Mouse (Mus musculus) ES-E14 (cell line): ENCODE data around the gene Lrrc73. TPM values are rescaled to one million over a fixed set of nuclear protein-coding genes. Genes with fewer than 3 reads are reported as not detected.

ENCODE experiments used
- DNase-seq: peaks from one replicate; pipeline ENCODE4 v3.0.0-alpha.2; 2013; ENCODE audit warnings: low read depth, low spot score
- H3K27ac ChIP-seq: 2 replicates; pipeline ENCODE4 v1.5.1; 2012; ENCODE audit warnings: low read depth, mild to moderate bottlenecking, low read length, moderate library complexity, mixed read lengths; ENCODE audit not compliant: poor library complexity, insufficient read depth, severe bottlenecking
- H3K36me3 ChIP-seq: 2 replicates; pipeline ENCODE4 v1.6.1; 2012; ENCODE audit warnings: mild to moderate bottlenecking, low read length, moderate library complexity, mixed read lengths; ENCODE audit not compliant: control insufficient read depth, poor library complexity, insufficient read depth, severe bottlenecking
- H3K4me1 ChIP-seq, 2 experiments: fragments of 150-350 bp in 1 of 2; sonication (generic) in 1 of 2; 2 replicates each; pipeline ENCODE4 v1.6.1; 2012; ENCODE audit warnings: low read length in 2 of 2, mild to moderate bottlenecking in 1 of 2, mixed read lengths in 1 of 2; ENCODE audit not compliant: control insufficient read depth in 2 of 2, insufficient read depth in 2 of 2, poor library complexity in 1 of 2
- H3K4me3 ChIP-seq, 2 experiments: fragments of 150-350 bp in 1 of 2; sonication (generic) in 1 of 2; 2 replicates each; pipeline ENCODE4 v1.5.1; 2012; ENCODE audit warnings: low read length in 2 of 2, low read depth in 1 of 2, mild to moderate bottlenecking in 1 of 2, mixed read lengths in 1 of 2; ENCODE audit not compliant: insufficient read depth in 1 of 2, poor library complexity in 1 of 2, severe bottlenecking in 1 of 2
- H3K9ac ChIP-seq: 2 replicates; pipeline ENCODE4 v1.6.1; 2012; ENCODE audit warnings: low read depth, mild to moderate bottlenecking, low read length, mixed read lengths; ENCODE audit not compliant: poor library complexity, insufficient read depth, severe bottlenecking
- H3K9me3 ChIP-seq: fragments of 150-350 bp; sonication (generic); 2 replicates; pipeline ENCODE4 v1.6.1; 2012; ENCODE audit warnings: low read depth, mild to moderate bottlenecking, low read length; ENCODE audit not compliant: control insufficient read depth, insufficient read depth
- CHD2 ChIP-seq: IDR thresholded peaks from 2 replicates; pipeline ENCODE4 v1.6.1; 2014; ENCODE audit warnings: mild to moderate bottlenecking, low read depth, low read length, inconsistent platforms
- HCFC1 ChIP-seq: IDR thresholded peaks from 2 replicates; pipeline ENCODE4 v1.6.1; 2012; ENCODE audit warnings: low read length, inconsistent platforms, borderline replicate concordance; ENCODE audit not compliant: insufficient read depth
- MAFK ChIP-seq: IDR thresholded peaks from 2 replicates; pipeline ENCODE4 v1.6.1; 2014; ENCODE audit warnings: mild to moderate bottlenecking, low read depth, low read length, inconsistent platforms; ENCODE audit not compliant: insufficient read depth
- ZC3H11A ChIP-seq: IDR thresholded peaks from 2 replicates; pipeline ENCODE4 v1.6.1; 2012; ENCODE audit warnings: low read depth, mild to moderate bottlenecking, inconsistent platforms, low read length, borderline replicate concordance
- ZNF384 ChIP-seq: IDR thresholded peaks from 2 replicates; pipeline ENCODE4 v1.6.1; 2012; ENCODE audit warnings: low read depth, low read length, inconsistent platforms
- in situ Hi-C, 2 experiments: fragments of 600-800 bp; cut with MboI; formaldehyde crosslinking; loops; one replicate each; pipeline ENCODE4 v1.15.1; 2025; ENCODE audit warnings: low sequenced_read_pairs in 2 of 2, inconsistent platforms in 1 of 2; ENCODE audit not compliant: unreplicated experiment in 2 of 2
- total RNA-seq: library from RNA; depleted of rRNA; stranded (reverse); fragments of 300-350 nt; gene quantifications from 2 replicates; pipeline ENCODE4 v1.2.3, GENCODE M21; 2012

Lrrc73 gene
- total RNA-seq, 1 experiment, result 1.3 TPM

- no peak overlapping the region for H3K9ac ChIP-seq
- no peaks in the 10 kb centered on the region for H3K4me1 ChIP-seq
- no peak overlapping the region for H3K4me3 ChIP-seq
- no peaks in the 10 kb centered on the region for H3K9me3 ChIP-seq
- DNase-seq, result no peak
- TF ChIP-seq ZC3H11A (no peak), MAFK (no peak), HCFC1 (no peak), ZNF384 (no peak), CHD2 (no peak)
- H3K27ac ChIP-seq, result no peak overlapping the region
- in situ Hi-C loops, result no loop called here
- peaks cover 68% of the 10 kb centered on the region for H3K36me3 ChIP-seq
Observed at GRCm38 (mm10) chr17:46236067-46236466, 17.3 kb upstream of the Lrrc73 start.

GRCm38 (mm10) chr17:46237079-46237478 lies 16.3 kb upstream of the Lrrc73 start:
- in situ Hi-C loops, result no loop called here
- H3K9ac ChIP-seq, result no peak overlapping the region
- H3K27ac ChIP-seq, result no peak overlapping the region
- no peaks in the 10 kb centered on the region for H3K9me3 ChIP-seq
- no peak for TF ChIP-seq HCFC1
- no peak for TF ChIP-seq ZNF384
- no peak for TF ChIP-seq MAFK
- no peak for TF ChIP-seq CHD2
- no peak for TF ChIP-seq ZC3H11A
- H3K4me3 ChIP-seq, result no peak overlapping the region
- H3K4me1 ChIP-seq, result peaks cover 0 to 2% of the 10 kb centered on the region in 2 experiments; a peak in 1 of 4 replicates
- peaks cover 73% of the 10 kb centered on the region for H3K36me3 ChIP-seq
- no peak for DNase-seq

DNA sequence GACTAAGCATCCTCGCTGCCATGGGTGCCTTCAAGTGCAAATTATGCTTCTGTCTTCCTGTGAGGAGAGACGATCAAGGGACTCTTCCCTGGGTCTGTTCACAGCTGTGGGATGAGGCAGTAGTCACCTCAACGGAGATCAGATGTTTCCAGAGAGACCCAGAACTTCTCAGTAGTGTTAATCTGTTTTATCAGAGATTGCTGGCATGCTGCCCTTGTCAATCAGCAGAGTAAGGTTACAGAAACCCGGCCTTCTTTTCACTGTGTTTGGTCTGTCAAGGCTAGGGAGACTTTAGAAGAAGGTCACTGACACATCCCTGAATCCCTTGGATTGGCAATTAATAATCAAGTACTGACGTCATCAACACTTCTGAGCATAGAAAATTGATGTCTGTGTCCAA lies 15.9 kb upstream of the Lrrc73 start:
- in situ Hi-C loops, result no loop called here
- Histone ChIP-seq H3K36me3 (peaks cover 77% of the 10 kb centered on the region), H3K4me1 (peaks cover 0 to 2% of the 10 kb centered on the region in 2 experiments; a peak in 1 of 4 replicates), H3K4me3 (no peak overlapping the region), H3K9me3 (no peaks in the 10 kb centered on the region), H3K27ac (no peak overlapping the region), H3K9ac (no peak overlapping the region)
- TF ChIP-seq CHD2 (no peak), HCFC1 (no peak), ZNF384 (no peak), MAFK (no peak), ZC3H11A (no peak)
- no peak for DNase-seq

DNA sequence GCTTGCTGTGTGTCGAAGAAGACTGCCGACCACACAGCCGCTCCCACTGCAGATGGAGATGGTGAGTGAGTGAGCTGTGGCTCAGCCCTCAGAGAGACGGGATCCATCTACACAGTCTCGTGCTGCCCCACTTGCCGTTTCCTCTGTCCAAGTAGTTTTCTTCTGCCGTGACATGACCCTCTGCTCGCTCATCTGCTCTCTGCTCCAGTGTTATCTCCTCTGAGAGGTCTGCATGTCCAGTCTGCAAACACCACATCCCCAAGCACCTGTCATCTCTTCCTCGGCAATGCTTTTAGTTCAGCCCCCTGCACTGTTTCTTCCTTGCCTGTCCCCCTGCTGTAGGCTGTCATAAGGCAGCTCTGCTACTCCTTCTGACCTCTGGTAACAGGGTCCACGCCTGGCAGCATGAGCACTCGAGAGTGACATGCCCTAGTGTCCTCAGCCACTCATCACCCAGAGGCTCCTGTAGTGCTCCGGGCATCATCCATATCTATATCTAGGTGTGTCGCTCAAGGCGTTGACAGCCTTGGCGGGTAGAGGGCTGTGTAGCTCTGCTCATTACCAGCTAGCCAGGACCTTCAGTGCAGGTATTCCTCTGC lies 13.7 kb upstream of the Lrrc73 start:
- H3K9ac ChIP-seq, result no peak overlapping the region
- peaks cover 0 to 5% of the 10 kb centered on the region in 2 experiments; a peak in 1 of 4 replicates for H3K4me1 ChIP-seq
- H3K36me3 ChIP-seq, result peaks cover 82% of the 10 kb centered on the region
- H3K27ac ChIP-seq, result no peak overlapping the region
- no peak for DNase-seq
- no peak overlapping the region for H3K4me3 ChIP-seq
- H3K9me3 ChIP-seq, result no peaks in the 10 kb centered on the region
- in situ Hi-C loops, result no loop called here
- TF ChIP-seq HCFC1 (no peak), ZNF384 (no peak)

DNA sequence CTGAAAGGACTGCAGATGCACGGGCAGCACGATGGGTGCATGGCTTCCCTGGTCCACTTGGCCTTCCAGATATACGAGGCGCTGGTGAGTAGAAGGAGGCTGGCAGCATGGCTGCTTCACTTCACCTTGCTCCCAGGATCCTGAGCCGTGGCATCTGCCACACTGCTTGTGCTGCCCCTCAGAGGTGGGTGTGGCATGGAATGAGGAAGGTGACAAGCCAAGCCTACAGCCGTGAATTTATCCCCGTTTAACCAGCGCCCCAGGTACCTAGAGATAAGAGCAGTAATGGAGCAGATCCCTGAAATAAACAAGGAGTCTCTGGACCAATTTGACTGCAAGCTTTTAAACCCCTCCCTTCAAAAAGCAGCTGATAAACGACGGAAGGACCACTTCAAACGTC lies 11.9 kb upstream of the Lrrc73 start:
- Histone ChIP-seq H3K9me3 (no peaks in the 10 kb centered on the region), H3K4me3 (no peak overlapping the region), H3K27ac (no peak overlapping the region), H3K9ac (no peak overlapping the region), H3K4me1 (peaks cover 0 to 5% of the 10 kb centered on the region in 2 experiments; a peak in 1 of 4 replicates), H3K36me3 (peaks cover 83% of the 10 kb centered on the region)
- in situ Hi-C loops, result no loop called here
- TF ChIP-seq ZNF384 (no peak), CHD2 (no peak), MAFK (no peak), HCFC1 (no peak), ZC3H11A (no peak)
- DNase-seq, result no peak
